Mouse (Mus musculus) left cerebral cortex, adult 8-10 months (tissue): ENCODE results near the gene Nrxn2. TPM values are rescaled to one million over a fixed set of nuclear protein-coding genes. Genes with fewer than 3 reads are reported as not detected.

ENCODE experiments used
- DNase-seq, 2 experiments: peaks; one replicate each; pipeline ENCODE4 v3.0.0; 2022; ENCODE audit warnings: low spot score in 2 of 2
- total RNA-seq, 4 experiments: library from RNA; stranded (reverse); gene quantifications; 2 replicates each; pipeline ENCODE4 v1.2.4; 2022

The Nrxn2 gene
- total RNA-seq, 4 experiments from 2014 or later, result 469 to 523 (median 497) TPM

DNA sequence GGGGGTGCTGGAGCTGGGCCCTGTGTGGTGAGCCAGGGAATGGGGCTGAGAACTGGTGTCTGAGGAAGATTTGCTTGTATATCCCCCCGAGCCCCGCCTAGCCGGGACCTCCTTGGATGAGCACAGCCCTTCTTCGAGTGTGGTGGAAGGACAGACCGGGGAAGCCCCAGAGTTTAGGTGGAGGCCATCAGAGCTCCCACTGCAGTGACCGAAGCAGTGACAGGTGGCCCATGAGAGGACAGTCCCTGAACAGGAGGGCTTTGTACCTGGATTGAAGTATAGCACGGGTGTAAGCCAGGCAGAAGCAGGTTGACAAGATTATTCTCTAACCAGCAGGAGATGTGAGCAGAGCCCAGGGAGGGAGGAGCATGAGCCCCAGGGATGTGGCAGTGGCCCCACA is 31.3 kb downstream of the Nrxn2 start:
- DNase-seq, result no peak

DNA sequence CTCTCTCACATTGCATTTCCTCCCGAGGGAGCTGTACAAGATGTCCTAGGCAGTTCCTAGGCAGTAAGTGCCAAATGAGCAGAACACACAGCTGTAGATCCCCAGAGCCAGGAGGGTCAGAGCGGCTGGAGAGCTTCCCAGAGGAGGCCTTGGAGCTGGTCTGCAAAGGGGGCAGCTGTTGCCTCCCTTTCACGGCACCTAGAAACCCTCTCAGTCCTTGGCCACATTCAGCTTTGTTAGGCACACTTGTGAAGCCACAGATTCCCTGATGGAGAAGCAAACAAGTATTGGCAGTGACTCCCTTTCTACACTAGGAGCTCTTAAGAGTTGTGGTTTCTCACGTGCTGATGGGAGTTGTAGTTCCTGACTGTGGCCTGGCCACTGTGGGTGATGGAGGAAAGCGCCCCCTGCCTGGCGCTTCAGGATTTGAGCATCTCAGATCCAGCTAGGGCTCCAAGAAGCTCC is 33.5 kb downstream of the Nrxn2 start:
- peak; percentile 66 to 82 for DNase-seq

DNA sequence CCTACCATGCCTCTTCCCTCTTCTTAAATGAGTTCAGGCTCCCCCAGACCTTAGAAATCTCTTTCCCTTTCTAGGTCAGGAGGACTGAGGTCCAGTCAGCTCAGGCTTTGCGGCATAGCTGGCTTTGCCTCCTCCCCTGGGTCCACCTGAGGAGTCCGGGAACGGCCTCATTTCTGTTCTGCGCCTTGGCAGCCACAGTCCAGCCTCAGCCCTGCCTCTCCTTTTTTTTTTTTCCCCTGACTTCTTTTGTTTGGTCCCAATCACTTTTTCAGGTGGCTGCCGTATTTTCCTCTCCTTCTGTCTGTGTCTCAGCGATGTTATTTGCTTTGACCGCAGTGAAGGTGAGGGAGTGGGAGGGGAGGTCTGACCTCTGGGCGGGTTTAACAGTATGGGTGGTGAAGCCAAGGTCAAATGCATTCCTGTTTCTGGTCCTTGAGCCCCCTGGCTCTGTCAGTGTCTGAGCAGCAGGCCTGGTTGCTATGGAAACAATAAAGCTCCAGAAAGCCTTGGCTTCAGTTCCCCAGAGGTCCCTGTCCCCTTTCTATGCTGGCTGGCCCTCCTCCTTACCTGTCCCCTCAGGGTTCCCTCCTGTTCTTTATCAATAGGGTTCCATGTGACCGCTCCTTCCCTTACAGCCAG is 34.3 kb downstream of the Nrxn2 start:
- no peak for DNase-seq

DNA sequence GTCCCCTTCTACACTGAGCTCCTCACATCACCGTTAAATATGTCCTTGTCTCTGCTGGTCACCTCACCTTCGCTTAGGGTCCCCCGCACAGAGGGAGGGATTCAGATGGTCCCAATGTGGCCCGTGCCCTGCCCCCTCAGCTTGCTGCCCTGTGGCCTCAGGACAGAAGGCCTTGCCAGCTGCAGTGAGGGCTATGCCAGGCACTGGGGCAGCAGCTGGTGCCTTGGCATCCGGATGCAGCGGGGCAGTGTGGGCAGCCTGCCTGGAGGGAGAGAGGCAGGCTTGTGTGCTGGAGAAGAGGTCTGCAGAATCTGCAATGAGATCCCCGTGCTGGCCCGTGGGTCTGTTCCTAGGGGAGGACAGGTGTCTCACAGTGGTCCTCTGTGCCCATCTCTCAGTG is 34.8 kb downstream of the Nrxn2 start:
- DNase-seq, result peak; percentile 50 to 85

DNA sequence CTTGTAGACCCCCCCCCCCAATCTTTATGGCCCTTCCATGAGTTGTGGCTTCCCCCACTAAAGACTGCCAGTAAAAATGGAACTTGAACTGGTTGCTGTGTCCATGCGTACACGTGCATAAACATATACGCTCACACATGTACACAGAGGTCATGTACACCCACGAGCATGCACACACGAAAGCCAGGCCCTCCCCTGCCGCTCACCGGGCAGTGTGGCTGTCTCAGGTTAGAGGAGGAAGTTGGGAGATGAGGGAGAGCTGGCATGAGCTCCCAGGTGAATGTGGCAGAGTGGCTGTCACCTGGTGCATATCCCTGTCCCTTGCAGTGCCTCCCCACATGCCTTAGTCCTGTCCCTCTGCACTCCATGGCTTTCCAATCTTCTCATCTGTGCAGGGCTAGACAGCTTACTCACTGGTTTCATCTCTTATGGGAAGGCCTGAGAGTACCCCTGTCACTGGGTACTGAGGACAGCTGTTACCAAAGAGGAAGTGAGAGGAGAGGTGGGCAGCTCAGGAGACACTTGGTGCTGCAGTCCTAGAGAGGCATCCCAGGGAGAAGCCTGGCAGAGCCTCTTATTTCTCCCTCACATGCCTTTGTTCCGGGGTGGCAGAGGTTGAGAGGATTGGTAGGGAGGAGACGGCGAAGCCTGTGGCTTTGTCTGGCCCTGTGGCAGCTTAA is 35.6 kb downstream of the Nrxn2 start:
- no peak for DNase-seq

DNA sequence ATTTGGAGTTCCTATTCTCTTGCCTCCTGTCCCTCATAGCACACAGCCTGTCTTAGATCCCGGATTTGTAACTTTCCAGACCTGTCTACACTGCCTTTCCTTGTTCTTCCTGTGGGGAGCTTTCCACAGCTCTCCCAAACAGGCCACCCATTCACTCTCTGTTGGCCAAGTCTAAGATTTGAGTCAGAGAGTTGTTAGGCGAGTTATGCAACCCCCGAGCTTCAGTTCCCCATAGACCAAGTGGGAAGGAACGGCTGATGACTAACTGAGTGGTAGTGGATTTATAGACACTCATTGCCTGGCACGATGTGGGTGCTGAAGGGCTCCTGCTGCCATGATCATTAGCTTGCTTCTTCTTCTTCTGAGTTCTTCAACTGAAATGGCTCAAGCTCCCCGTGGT is 41.0 kb downstream of the Nrxn2 start:
- DNase-seq, result peak in 1 of 2 experiments; percentile 66

DNA sequence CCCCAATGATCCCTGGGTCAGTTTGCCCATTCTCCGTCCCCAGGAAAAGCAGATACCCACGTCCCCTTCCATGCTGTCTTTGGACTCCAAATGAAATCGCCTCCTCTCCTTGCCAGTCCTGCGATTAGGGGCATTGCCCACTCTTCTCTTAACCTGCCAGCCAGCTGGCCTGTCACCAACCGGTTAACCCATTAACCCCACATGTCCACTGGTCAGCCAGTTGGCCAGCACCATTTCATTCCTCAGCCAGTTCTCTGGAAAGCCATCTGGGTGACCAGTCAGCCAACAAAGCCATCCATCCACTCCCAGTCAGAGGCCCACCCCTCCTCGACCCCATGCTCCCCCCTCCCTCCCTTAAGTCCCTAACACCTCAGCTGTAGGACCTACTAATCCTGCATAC is 44.3 kb downstream of the Nrxn2 start:
- DNase-seq, result no peak

DNA sequence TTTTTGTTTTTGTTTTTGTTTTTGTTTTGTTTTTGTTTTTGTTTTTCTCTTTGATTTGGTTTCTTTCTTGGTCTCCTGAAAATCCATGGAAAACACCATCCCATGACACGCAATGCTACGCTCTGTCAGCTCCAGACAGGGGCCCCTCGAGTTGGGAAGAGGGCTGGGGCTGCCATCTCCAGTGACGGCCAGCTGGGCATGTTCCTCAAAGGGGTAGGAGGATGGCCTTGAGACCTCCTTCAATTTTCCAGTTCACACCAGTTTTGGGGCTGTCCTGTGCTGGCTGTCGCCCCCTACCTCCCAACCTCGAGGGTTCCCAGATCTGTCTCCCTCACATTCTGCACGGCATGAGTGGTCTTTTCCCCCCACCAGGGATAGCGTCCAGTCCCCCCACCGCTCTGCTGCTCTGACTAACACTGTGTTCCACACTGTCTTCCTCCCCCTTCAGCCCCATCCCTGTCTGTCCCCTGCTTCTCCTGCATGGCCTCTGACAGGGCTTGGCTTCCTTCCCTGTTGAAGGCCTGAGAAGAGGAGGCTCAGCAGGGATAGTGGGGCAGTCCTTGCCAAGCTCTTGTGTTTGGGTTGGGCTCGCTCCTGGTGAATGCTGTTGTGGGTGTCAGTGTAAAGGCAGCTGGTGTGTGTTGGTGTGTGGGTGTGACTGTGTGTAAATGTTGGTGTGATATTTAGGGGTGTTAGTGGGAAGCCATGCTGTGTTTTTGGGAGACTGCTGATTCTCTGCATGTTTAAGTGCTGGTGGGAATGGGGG is 46.0 kb downstream of the Nrxn2 start:
- DNase-seq, result peak; percentile 44 to 85

DNA sequence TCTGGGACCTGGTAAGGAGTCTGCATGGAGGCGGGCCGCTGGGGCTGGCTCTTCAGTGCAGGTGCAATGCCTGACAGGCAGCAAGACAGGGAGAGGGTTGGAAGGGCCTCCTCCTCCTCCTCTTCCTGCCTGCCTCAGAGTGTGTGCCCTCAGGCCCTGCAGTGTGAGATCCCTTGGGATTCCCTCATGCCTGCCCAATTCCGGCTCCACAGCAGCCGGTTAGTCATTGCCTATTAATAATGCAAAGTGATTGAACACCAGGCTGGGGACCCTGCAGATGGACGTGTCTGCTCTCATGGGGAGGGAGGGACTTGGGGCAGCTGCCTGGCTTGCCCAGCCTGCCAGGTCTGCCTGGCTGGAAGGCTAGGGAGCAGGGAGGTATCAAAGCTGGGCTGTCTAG is 46.6 kb downstream of the Nrxn2 start:
- DNase-seq, result no peak

DNA sequence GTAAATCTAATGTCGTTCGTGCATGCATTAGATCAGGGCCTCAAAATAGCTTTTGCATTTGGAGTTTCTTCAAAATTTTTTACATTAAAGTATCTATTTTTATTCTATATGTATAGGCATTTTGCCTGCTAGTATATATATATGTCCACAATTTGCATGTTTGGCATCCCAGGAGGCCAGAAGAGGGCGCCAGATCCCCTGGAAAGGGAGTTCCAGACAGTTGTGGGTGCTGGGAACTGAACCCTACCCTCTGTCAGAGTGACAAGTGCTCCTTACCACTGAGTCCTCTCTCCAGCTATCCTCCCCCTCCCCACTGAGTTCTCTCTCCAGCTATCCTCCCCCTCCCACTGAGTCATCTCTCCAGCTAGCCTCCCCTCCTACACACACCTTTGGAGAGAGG is 48.4 kb downstream of the Nrxn2 start:
- DNase-seq, result no peak

DNA sequence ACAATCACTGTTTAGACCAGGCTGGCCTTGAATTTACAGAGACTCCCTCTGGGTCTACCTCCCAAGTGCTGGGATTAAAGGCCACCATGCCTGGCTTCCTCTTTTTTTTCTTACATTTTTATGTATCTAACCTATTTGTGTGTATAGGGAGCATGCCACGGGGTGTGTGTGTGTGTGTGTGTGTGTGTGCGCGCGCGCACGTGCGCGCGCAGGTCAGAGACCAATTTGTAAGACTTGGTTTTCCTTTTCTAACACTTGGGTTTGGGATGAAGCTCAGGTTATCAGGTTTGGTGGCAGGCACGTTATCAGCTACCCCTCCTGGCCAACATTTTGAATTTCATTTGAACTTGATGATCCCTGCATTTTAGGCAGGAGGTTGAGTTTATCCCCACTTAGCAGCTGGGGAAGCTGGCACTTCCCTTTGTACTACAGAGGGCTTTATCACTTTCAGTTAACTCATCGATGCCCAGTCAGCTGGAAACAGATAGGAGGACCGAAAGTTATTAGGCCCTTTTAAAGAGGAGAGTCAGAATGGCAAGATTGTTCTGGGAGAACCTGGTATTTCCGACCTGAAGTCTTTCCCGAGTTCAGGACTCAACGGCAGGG is 48.9 kb downstream of the Nrxn2 start:
- no peak for DNase-seq

DNA sequence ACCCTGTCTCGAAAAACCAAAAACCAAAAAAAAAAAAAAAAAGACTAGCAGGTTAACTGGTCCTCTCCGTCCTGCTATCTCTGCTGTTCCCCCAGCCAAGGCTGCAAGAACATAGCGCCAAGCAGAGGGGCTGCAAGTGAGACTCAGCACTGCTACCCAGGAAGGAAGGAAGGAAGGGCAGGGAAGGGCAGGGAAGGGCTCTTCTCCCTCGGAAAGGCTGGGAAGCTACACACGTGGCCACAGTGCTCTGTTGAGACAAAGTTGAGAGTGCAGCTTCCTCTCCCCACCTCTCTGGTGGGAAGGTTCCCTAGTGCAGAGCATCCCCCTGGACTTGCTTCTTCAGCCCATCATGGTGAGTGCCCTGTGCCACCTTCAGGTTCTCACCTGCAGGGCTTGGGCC is 53.1 kb downstream of the Nrxn2 start:
- DNase-seq, result no peak

DNA sequence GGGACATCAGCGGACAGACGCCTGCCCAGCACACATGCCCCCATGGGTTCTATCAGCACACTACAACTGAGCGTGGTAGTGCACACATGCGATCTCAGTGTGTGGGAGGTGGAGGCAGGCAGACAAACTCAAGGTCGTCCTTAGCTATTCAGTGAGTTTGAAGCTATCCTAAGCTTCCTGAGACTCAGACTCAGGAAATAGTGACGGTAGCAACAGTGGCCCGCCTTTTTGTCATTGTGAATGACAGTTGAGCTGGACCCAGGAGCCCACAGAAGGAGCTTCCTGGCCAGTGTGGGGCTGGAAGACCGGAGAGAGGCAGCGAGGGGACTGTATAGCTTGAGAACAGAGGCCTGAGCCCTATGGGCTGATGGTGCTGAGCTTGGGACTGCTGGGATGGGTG is 54.3 kb downstream of the Nrxn2 start:
- no peak for DNase-seq

DNA sequence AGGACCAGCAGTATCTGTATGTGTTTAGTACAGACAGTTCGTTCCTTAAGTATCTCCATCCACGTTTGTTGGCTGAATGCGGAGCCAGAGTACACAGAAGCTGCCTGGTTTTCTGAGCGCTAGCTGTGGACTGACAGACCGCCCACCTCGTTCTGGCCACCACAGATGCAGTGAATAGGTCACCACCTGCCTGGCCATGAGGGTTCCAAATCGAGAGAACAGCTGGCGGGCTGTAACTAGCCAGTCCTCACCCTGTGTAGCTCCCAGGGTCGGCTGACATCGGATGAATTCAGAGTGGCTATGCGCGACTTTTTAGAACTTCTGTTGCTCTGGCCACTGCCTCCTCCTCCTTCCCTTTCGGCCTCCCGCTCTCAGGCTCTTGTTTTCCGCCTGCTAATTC is 56.2 kb downstream of the Nrxn2 start:
- DNase-seq, result no peak

DNA sequence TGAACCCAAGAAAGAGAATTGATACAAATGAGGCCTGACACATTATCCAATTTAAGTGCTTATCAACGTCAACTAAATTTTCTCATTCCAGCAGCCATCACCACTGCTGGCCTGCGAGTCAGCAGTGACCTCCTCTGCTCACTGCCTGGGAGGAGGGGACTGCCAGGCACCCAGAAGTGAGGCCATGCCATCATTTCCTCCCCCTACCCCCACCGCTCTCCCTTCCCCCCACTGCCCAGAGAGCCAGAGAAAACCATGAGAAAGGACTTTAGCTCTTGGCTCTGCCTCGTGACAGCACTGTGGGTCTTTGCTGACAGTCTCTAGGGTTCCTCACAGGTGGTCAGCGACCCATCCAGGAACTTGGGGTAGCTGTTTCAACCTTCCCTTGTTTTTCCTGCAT is 56.6 kb downstream of the Nrxn2 start:
- DNase-seq, result no peak

DNA sequence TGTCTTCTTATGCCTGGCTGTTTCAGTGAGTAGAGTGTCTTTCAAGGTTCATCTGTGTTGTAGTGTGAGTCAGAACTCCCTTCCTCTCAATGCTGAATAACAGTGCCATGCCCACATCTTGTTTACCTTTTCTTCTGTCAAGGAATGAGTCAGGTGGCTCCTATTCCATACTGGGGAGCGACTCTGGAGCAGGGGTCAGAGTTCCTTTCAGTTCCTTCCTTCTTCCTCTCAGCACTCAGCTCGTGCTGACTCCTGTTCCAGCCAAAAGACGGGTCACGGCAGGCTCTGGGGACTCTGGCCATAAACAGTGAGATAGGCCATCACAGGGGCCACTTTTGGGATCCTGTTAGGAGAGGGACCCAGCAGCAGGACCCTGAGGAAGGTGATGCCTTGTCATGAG is 58.5 kb downstream of the Nrxn2 start:
- DNase-seq, result no peak

DNA sequence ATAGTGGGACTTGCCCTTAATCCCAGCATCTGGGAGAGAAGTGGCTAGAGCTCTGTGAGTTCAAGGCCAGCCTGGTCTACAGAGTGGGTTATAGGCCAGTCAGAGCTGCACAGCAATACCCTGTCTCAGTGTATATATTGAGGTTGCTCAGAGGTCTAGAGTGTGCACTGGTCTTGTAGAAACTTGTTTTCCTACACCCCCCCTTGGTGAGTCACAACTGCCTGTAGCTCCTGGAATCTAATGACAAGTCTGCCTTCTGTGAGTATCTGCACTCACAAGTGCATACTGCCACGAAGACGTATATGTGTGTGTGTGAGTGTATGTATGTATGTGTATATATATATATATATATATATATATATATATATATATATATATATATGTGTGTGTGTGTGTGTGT is 60.0 kb downstream of the Nrxn2 start:
- no peak for DNase-seq

DNA sequence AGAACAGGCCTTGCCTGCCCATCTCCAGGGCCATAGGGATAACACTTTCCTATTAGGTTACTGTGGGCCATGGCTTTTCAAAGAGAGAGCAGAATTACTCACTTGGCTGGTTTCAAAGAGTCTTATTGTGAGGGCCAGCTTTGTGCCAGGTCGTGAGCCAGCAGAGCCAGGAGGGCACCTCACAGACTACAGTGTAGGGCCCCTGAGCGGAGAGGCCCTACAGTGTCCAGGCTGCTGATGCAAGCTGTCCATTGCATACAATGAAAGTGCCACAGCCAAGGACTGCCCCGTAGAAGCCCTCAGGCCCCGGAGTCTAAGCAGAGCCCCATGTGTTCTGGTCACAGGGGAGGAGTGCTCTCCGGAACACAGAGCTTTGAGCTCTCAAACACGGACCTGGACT is 64.4 kb downstream of the Nrxn2 start:
- DNase-seq, result no peak

DNA sequence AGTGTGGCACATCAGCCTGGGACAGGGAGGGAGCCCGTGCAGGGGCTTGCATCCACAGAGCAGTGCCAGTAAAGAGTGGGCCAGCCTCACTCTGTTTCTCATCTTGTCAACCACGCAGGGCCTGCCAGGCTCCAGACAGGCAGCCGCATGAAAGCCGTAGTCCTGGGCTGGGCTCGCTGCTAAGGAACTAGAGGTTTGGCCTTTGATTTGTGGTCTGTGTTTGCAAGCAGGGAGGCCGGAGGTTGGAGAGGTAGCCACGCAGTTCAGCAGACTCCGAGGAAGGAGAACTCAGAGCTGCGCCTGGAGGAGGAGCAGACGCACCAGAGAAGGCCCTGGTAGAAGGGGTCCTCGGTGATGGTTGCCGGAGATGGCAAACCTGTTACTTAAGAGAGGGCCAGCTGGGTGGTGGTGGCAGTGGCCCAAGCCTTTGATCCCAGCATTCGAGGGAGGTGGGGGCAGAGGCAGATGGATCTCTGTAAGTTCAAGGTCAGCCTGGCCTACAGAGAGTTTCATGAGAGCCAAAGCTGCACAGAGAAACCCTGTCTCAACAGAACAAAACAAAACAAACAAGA is 66.6 kb downstream of the Nrxn2 start:
- no peak for DNase-seq

DNA sequence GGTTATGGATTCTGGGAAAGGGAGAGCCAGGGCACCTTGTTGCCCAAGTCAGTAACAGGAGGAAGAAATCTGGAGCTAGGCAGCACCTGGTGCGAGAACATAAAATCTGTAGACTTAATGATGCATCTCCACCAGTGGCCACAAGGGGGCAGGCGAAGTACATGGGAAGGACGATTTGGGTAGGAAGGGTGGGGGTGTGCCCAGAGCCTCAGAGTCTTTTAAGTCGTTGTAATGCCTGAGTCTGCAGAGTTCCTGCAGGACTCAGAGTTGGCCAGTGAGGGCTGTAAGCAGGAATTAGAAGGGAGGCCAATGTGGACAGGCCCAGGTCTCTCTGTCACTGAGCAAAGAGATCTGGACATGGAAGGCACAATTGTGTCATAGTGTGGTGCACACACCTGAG is 70.5 kb downstream of the Nrxn2 start:
- DNase-seq, result peak; percentile 70 to 86

DNA sequence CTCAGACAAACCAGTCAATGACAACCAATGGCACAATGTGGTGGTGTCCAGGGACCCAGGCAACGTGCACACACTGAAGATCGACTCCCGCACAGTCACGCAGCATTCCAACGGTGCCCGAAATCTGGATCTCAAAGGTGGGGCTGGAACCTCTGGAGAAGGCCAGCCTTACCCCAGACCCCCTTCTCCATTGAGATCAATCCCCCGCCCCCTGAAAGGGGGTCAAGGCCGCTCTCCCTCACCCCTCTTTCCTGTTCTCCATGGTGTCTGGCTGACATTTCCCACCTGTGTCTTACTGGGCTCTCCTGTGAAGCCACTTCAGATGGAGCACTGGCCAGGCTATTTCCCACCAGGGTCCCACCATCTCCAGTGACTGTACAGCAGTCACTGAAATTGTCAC is 73.0 kb downstream of the Nrxn2 start:
- no peak for DNase-seq

DNA sequence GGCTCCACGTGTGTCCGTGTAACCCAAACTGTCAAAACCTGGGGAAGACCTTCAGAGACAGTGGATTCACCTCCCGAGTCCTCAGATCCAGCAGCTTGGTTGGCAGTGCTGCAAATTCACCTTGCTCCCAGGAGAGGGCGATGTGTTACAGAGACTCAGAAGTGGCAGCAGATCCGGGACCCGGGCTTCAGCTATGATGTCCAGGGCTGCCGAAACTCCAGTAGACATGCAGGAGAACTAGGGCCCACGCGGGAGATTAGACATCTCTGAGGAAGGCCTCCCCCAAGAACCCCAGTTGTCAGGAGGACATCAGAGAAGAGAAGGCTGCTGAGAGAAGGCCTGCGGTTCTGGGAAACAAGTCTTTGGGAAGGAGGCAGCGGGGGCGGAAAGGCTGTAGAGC is 73.6 kb downstream of the Nrxn2 start:
- DNase-seq, result peak in 1 of 2 experiments; percentile 67
